Mouse (Mus musculus) urinary bladder, adult 18-20 months (tissue): ENCODE measurements around the gene Secisbp2l.

ENCODE experiments used
- DNase-seq, 2 experiments: peaks; one replicate each; pipeline ENCODE4 v3.0.0; 2022; ENCODE audit warnings: low spot score in 2 of 2, mixed read lengths in 2 of 2

The Secisbp2l gene

DNA sequence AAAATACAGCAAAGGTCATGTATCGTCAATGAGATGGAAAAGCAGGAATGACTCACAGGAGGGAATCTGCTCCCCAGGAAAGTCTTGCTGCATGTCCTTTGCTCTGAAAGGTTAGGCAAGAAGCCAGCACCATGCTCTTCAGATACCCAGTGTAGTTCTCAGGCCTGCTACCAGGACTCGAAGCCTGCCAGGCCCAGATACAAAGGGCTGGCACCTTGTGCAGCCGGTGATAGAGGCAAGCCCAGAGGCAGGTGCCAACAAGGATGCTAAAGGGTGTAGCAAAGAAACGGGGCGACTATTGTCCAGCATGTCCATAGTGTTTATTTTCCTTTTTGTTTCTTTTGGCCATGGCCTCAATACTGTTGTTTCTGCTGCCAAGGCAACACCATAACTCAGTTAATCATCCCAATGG lies 76.2 kb downstream of the Secisbp2l start:
- no peak for DNase-seq

DNA sequence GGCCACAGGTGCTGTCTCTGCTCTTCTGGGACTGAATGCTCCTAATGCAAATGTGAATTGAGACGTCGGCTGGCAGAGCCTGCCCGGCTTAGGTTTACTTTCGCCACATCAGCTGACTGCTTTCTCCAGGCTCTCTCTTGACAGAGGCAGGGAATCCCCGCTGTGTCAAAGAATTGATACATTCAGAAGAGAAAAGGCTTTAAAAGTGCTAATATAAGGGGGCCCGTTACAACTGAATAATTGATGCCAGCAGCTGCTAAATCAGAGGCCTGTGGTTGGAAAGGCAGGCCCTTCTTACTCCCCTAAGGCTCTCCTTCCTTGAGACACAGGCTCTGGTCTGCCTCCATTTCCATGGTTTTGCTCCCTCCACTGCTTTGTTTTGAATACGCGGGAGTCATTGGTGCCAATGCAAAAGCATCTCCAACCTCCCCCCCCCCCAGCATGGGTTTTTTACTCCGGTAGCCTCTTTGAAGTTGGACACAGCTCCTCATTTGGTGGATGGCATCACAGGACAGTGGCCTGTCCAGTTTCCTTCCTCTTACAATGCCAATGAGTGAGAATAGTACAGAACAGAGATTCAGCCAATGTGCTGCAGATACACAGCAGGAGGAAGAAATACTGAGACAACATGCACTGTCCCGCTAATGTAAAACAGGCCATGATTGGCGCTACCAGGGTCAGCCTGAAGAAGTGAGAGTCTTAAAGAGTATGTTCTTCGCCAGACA lies 77.6 kb downstream of the Secisbp2l start:
- DNase-seq = no peak

DNA sequence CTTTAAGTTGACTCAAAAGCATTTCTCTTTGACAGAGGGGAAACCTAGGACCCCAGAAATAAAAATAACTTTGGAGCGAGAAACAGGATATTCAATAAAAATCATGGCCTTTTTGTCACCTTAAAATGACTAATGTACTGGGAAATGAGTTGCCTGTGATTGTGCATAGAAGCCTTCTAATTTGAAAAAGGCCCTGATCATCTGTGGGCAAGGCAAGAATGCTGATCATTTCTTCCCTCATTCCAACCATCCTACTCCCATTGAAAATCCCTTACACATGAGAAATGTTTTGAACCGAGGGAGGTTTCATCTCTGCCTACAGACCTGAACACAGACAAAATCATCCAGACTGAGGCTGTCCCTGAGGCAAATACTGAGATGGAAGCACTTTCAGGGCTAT lies 79.8 kb downstream of the Secisbp2l start:
- DNase-seq = no peak

DNA sequence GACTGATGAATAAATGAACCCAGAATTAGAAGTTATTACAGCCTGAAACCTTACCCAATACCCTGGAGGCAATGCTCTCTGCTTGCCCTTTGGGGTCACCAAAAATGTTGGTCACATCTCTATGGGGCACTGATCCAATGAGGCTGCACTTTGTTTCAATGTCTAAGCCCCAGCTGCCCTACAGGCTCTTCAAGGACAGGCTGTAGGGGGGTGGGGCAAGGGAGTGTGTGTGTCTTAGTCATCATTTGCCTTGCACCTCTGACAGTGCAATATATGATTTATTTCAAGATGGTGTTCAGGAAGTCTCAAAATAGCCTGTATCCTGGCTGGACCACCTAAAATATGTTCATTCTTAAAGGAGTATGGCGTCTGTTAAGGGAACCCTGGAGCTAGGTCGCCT lies 81.1 kb downstream of the Secisbp2l start:
- no peak for DNase-seq

DNA sequence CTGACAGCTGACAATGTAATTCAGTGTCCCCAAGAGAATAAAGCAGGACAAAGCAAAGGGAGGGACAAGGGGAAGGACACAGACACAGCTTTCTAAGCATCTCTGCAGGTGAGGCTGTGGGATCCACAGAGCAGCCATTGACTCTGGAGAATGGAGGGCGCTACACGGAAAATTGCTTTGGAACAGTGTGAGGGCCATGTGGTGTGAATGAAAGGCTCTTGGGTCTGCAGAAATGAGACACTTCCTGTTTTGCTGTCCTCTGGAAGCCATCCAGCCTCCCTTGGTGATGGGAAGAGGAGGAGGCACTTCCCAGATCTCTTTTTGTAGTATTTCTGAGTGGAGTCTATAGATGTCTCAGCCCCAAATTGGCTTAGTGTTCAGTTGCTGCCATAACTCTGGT lies 86.5 kb downstream of the Secisbp2l start:
- no peak for DNase-seq

DNA sequence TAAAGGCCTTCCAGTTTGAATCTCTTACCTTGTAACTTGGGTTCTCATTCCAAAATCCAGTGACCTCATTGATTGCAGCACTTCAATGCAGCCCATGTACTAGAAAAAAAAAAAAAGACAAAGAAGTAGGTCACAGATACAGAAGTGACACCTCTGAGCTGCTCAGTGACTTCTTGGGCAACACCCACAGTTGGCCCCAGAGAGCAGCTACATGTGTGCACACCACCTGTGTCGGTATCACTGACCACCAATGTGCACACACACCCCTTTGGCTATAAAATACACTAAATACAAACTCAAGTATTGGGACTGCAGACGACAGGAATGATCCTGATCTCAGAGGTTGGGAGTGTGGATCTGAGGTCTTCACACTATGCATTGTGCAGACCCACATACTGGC lies 87.9 kb downstream of the Secisbp2l start:
- DNase-seq = no peak

DNA sequence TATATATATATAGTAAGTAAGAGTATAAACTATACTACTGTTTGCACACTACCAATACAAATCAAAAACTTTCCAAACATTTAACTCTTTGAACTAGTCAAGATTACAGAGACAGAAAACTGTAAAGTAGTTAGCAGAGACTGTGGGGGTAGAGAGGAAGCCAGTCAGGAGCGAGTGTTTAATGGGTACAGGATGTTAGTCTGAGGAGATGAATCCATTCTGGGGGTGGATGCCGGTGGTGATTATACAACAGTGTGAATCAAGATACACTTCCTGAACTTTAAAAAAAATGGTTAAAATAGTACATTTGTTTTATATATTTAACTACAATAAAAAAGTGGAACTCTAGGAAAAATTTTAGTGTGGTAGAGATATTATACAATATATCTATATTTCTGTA lies 90.7 kb downstream of the Secisbp2l start:
- DNase-seq = no peak
